Mouse (Mus musculus): ENCODE results near the gene Hspb11.

GRCm38 (mm10) chr4:107286386-107286785, 33.0 kb downstream of the Hspb11 start:
- TF ChIP-seq CTCF (IDR thresholded peaks at IDR 0.05; ENCODE audit: borderline replicate concordance, control insufficient read depth, extremely low read depth, insufficient read depth, low read length, poor library complexity) (no peak), POLR2A (IDR thresholded peaks at IDR 0.05; ENCODE audit: control insufficient read depth, extremely low read depth, insufficient read depth, low read length, poor library complexity) (no peak)
